Mouse (Mus musculus): ENCODE measurements around the gene Alox5ap.

GRCm38 (mm10) chr5:149293071-149293470 is 28.5 kb downstream of the Alox5ap start:
- TF ChIP-seq CTCF (IDR thresholded peaks at IDR 0.05; ENCODE audit: borderline replicate concordance, control insufficient read depth, extremely low read depth, insufficient read depth, low read length, poor library complexity) (no peak), POLR2A (IDR thresholded peaks at IDR 0.05; ENCODE audit: control insufficient read depth, extremely low read depth, insufficient read depth, low read length, poor library complexity) (no peak)

Measured in thymus, adult 2 months (tissue).